Mouse (Mus musculus) adrenal gland (tissue): ENCODE measurements around the gene 1110002E22Rik.

ENCODE experiments used
- intact Hi-C: fragments of 180-260 bp; cut with DNase I; formaldehyde crosslinking; loops from one replicate; pipeline ENCODE4 v1.15.1; 2025
- long read RNA-seq, 2 experiments: library from polyadenylated mRNA; unstranded; transcript quantifications; one replicate each; pipeline ENCODE4 v2.0.0; 2020; ENCODE audit warnings: borderline replicate concordance in 1 of 2; ENCODE audit not compliant: insufficient replicate concordance in 1 of 2

1110002E22Rik gene
- long read RNA-seq, experiment 1, result 0 reads
- long read RNA-seq, experiment 2, result 0 reads

DNA sequence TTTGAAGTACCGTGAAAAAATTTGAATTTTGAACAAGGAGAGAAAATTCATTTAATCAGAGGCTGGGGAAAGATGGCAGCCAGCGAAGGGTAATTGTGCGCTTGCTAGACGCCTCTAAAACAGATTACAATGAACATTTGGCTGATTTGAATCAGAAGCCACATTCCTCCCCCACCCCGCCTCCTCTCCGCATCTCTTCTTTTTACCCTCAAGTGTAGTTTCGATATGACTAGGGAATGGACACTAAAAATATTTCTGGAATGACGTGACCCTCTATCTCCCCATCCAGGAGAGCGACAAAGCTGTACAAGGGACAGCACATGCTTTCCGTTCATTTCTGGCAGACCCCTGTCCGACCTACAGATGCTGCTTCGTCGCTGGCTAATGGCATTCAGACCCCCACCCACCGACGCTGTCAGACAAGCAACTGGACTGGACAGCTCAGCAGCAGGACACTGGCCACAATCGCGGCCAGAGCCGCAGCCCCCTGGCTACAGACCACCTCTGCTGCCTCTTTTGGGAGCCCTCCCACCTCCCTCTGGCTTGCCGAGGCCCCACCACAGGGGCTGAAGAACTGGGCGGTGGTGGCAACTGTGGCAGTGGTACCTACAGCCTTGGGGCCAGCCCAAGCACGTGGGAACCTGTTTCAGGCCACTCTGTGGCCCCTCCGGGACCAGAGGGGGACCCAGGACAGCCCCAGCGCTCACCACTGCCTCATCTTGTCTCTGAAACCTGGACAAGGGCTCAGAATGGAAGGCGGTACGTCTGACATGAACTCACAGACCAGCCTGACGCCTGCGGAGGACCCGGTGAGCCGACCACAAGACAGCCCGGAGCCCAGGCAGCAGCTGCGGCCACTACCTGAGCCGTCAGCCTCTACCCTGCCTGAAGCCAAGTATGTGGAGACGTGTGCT is at the start of gene 1110002E22Rik:
1110002E22Rik (plus strand) TSS at position 321 of the 914 bp plus-strand sequence.
- intact Hi-C loops, result no loop called here

DNA sequence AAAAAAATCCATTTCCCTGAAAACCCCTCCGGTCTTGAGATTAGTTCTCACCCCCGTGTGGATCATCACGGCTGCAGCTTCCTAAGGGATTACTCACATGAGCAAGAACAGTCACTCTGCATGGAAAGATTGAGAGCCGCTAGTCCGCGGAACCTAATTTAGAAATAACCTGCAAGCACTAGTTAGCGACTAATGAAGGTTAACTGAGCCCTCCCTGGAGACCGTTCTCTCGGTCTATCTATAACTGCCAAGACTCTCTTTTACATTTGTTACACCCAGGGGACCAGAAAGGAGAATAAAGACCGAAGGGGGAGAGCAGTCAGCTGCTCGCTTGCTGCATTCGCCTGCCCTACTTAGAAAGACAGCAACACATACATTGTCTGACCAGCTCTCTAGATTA is 48.0 kb upstream of the 1110002E22Rik start:
- intact Hi-C loops, result no loop called here

DNA sequence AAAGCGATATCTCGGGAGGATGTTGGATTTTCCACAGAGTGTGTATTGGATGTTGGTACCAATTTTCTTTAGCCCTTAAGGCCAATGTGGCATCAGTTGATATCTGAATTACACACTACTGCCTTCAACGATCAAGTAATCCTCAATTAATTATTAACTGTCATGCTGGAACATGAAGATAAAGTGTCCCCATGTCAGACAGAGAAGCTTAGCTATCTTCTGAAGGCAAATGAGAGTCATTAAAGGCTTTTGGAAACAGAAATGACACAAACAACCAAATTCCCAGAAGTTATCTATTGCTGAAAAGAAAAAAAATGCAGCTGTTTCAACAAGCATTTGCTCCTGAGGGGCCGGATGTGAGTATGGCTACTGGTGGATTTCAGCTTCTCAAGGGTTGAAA is 42.8 kb upstream of the 1110002E22Rik start:
- intact Hi-C loops, result no loop called here

DNA sequence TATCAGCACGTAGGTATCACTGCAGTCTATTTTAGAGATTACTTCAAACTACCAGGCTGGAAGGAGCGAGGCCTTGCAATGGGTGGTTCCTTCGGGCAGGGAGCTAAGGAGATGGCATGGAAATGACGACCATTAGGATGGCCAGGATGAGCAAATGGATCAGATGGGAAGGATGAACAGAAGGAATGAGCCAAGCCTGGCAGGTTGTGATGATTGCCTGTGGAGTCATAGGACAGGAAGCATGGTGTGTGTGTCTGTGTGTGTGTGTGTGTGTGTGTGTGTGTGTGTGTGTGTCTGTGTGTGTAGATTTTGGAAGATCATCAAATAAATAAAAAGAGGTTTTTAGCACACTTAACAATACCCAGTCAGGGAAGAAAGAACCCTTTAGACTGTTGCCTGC is 42.2 kb upstream of the 1110002E22Rik start:
- intact Hi-C loops, result no loop called here

DNA sequence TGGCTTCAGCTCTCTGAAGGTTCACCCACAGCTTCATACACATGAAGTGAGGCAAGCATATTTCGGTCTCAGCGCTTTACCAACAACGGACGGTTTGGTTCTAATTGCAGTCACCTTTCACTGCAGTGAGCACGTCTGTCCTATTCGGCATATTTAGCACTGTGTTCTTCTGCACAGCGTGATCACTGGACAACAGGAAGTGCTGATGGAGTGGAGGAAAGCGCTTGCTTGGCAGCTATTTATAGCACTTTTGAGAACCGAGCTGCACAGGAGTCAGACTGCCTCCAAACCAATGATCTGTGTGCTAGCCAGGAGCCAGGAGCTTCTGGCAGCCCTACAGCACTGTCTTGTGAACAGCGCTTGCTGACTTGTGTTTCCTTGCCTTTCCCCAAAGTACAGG is 38.6 kb upstream of the 1110002E22Rik start:
- intact Hi-C loops, result no loop called here

DNA sequence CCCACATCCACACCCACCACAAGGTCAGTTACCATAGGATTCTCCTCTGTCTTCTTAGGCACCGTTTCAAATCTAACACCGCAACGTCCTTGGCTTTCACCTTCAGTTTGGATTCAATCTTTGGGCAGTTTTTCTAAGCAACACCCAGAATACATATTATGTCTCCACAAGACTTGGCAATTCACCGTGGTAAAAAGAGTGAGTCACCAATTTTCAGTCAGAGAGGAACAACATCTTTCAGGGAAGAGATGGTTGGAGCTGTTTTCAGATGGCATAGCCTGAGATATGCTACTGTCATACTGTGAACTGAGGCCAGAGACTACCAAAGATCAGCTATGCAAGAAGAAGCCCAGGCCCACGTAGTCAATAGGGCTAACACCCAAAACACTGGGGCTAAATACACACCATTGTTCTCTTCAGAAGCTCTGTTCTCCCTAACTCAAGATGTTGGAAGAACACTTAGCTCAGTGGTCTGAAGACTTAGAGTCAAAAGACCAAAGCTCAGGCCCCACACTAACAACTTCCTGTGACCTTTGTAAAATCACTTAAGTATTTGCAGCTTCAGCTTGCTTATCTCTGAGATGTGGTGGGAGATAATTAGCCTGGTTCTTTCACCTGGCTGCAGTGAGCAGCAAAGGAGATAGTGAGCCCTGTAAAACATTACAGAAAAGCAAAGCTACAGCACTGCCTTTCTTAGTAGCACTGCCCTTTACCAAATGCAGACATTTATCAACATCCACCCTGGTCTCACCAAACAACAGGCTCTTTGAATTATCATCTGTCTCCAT is 37.1 kb upstream of the 1110002E22Rik start:
- intact Hi-C loops, result no loop called here

DNA sequence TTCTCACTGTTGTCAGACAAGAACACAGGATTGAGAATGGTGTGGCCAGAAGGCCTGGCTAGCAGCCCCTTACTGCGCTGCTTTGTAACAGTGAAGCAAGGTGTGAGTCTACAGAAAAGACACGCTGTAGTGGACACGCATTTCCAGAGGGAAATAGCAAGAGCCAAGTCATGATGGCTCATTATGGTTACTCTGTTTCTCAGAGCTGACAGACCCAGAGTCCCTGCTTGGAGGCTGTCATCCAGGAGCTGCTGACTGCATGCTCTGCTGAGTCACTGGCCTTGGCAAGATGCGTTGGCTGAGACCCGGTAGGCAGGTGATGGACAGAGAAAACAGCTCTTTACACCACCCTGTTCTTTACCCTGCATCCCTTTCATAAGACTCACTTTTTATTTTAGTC is 35.5 kb upstream of the 1110002E22Rik start:
- intact Hi-C loops, result no loop called here

DNA sequence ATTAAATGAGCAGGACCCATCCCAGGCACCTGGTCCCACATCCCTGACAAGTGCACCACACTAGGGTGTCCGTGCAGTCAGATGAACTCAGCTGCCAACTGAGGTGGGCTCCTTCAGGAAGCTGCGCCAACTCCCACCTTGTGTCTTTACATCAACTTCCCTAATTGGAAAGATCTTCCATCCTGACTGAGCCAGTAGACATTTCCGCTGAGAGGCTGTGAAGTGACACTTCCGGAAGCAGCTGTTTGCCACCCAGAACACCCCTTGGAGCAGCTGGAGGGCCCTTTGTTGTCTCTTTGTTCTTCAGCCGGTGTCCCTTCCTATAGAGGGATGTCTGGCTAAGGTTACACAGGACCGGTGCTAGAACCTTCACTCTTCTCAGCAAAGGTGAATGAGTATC is 34.3 kb upstream of the 1110002E22Rik start:
- intact Hi-C loops, result no loop called here

DNA sequence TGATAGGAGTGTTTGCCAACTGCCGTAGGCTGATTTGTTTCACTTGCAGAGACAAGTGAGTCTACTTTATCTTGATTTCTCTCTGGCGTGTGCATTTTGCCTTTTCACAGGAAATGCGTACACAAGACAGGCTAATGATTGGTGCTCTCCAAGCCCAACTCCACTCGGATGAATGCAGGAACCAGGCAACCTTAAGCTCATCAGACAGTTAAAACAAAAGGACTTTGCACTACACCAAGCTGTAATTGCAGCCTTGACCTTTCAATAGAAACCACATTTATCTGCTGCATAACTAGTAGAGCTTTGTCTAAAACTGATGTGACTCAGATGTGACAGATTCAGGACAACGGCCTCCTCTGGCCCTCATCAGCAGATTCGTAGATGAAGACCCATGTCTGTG is 30.9 kb upstream of the 1110002E22Rik start:
- intact Hi-C loops, result no loop called here

DNA sequence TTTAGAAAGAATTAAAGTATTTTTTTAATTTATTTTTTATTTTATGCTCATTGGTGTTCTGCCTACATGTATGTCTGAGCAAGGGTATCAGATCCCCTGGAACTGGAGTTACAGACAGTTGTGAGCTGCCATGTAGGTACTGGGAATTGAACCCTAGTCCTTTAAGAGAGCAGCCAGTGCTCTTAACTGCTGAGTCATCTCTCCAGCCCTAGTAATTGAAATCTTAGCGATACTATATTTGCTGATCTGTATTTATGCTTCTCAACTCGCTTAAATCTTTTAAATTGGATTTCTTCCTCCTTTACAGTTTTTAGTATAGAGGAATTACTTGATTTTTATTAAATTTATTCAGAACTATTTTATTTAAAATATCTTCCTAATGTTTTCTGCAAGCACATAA is 23.9 kb upstream of the 1110002E22Rik start:
- intact Hi-C loops, result no loop called here

DNA sequence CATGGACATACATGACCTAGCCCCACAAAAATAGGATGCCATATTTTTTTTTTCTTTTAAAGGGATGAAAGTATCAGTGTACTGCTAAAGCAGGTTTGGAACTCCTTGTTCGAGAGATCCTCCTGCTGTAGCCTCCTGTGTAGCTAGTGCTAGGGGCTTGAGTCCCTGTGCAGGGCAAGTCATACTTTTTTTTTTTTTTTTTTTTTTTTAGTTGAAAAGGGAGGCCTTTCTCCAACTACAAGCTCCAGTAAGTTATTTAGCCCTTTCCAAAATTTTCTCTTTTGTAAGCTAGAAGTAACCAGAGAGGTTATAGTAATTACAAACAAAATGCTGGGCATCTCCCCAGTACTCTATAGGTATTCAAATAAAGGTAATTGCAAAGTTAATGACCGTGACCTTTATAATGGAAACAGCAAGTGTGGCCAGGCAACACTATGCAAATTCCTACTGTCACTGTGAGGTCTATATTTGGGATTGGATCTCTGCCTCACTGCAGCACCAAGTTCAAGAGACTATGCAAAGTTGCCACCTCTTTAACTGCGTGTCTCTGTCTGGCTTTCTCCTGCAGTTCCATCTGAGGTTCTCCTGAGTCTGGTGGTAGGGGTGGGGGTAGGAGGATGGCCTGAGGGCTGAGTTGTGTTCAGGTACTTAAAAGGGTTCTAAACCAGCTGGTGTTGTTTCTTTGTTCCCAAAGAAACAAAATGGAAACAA is 23.1 kb upstream of the 1110002E22Rik start:
- intact Hi-C loops, result no loop called here

DNA sequence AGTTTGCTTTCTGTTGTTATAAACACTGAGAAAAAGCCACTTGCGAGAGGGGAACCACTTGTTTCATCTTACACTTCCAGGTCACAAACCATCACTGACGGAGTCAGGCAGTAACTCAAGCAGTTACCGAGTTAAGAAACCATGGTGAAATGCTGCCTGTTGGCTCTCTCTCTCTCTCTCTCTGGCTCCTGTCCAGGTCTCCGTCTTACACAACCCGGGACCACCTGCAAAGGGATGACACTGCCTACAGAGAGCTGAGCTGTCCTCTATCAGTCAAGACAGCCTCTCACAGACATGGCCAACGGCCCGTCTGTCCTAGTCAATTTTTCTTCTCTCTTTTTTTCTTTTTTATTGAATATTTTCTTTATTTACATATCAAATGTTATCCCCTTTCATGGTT is 21.5 kb upstream of the 1110002E22Rik start:
- intact Hi-C loops, result no loop called here

DNA sequence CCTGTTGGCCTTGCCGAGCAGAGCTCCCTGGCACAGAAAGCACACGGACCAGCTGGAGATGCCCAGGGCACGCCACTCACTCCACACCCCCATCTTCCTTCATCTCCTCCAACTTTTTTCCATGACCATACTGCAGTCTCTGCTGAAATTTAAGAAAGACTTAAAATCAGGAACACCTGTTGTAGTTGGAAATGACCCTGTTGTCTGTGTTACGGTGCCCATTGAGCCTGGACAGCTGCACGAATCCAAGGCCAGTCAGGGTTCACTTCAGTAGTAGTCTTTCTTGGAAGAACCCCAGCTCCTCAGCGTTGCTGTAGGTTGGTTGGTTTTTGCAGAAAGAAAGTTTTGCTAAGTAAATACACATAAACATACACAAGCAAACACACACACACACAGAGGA is 15.3 kb upstream of the 1110002E22Rik start:
- intact Hi-C loops, result no loop called here

DNA sequence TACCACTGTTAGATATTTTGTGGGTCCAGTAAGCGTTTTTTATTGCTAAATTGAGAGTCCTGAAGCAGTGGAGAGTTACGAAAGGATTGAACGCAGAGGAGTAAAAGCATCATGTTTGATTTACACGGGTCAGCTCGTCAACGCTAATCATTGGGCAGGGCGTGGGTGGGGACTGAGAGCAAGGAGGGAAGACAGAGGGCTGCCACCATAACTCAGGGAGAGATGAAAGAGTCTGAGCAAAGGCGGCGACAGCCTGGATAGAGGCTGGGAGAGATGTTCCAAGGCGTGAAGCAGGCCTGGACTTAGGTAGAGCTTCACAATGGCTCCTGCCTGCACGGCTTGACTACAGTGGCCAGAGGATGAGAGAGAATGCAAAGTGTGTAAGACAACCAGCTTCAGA is 14.1 kb upstream of the 1110002E22Rik start:
- intact Hi-C loops, result no loop called here

DNA sequence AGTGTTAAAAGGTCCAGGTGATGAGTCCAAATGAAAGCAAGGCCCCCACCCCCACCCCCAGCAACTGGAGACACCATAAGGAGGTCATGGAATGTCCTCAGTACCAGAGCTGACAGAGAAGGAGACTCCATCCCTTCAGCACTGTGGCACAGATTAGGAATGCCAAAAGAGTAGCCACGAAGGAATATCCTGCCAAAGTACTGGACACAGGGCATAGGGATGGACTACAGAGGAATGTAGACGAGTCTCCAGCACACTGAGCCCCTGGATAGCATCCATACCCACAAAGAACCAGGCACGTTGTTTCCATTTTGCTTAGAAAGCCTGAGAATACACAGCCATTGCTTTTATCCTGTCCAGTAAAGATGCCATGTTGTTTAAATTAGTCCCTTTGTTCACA is 13.4 kb upstream of the 1110002E22Rik start:
- intact Hi-C loops, result no loop called here

DNA sequence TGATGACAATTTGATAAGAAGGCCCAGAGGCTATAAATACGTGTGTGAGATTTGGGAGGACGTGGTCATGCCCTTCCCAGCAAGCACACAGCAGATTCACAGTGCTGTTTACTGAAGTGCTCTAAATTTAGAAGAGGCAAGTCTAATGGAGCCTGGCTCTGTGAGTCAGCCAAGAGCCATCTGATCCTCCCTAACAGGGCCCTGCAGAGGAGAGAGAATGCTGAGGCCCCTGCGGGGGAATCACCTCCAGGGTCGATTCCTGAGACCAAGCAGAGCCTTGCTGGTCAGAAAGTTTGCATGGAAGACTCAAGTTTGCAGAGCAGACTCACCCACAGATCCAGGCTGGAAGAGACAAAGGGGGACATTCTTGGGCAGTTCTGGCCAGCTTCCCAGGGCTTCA is 10.9 kb upstream of the 1110002E22Rik start:
- intact Hi-C loops, result no loop called here

DNA sequence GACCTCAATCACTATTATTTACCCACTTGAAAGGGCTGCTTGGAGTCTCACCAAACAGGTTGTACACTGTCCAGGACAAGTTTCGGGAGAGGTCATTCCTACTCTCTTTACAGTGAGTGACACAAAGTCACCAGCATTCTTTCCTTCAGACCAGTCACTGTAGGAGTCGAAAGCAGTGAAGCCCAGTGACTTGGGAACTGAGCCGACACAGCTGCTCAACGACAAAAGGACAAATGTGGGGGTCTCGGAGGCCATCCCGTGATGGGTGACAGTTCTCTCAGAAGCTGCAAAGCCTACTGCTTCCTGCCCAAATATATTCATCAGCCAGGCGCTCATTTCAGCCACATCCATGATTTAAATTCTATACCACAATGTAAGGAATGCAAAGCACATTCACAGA is 7.9 kb upstream of the 1110002E22Rik start:
- intact Hi-C loops, result no loop called here

DNA sequence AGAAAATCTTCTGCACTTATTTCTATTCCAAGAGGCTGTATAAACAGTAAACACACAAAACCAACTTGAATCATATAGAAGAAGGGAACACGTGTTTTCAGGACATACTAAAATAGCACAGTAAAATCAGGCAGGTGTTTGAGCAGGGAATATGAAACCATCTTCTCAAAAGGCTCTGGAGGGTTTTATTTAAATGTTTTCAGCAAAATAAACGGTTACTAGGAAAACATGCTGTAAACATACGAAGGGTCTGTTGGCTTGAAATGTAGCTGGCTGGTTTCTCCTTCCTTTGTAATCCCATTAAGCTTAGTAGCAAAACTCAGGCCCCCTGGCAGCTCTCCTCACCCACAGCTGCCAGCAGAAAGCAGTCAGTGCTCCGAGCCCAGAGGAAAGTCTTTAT is 6.6 kb upstream of the 1110002E22Rik start:
- intact Hi-C loops, result no loop called here

DNA sequence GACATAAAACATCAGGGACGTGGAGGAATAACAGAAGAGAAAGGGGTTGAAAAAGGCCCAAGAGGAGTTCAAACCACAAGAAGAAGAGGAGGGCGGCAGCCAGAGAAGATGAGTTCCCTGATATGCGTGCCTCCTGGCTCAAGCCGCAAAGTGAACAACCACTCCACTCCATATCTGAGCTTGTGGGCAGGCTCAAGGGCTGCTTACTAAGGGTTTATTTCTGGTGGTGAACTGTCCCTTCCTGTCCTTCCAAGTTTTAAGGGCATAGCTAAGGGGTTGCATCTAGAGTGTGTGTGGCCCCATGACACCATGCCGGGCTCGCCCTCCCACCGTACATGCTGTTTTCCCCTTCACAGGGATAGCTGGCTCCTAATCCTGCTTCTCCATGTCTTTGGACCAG is 4.4 kb upstream of the 1110002E22Rik start:
- intact Hi-C loops, result no loop called here

DNA sequence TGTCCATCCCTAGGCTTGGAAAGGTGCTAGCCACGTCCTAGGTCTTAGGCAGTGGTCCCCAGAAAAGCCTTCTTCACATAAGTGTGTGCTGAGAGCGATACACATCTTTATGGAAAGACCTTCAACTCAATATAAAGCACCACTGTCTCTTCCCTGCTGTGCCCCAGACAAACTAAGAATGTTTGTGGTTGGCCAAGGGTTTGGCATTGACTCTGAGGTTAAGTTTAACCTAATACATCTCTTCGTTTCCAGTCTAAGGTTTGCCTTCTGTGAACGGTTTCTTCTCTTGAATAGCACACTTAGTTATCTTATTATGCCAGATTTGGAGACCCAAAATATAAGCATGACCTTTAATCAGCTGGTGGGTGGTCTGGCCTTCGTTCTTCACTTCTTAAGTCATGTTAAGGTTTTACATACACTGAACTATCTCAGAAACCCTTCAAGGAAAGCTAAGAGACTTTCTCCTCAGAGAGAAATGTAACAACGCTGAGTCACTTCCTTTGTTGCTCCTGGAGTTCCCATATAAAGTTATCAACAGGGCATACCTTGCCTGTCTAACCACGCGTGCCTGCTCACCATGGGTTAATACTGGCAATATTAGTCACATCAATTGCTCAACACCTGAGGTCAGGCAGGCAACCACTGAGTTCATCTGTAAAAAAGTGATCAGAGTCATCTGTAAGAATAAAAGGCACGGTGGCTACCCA is 3.5 kb upstream of the 1110002E22Rik start:
- intact Hi-C loops, result no loop called here

DNA sequence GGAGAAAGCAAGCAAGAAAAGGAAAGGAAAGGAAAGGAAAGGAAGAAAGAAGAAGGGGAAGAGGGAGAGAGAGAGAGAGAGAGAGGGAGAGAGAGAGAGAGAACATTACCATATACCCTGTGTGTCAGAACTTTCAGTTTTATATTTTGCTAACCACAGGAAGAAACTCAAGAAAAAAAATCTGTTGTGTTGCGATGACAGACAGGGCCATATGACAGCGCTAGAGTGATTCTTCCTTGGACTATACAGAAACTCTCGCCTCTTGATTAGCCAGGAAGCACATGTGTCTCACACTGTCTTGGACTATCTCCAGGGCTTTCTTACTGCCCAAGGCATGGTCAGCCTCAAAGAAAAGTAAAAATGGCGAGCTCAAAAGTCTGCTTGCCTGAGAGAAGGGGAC is 2.2 kb upstream of the 1110002E22Rik start:
- intact Hi-C loops, result no loop called here
